Mouse (Mus musculus): Measurements from ENCODE around the gene Commd1.

The Commd1 gene

DNA sequence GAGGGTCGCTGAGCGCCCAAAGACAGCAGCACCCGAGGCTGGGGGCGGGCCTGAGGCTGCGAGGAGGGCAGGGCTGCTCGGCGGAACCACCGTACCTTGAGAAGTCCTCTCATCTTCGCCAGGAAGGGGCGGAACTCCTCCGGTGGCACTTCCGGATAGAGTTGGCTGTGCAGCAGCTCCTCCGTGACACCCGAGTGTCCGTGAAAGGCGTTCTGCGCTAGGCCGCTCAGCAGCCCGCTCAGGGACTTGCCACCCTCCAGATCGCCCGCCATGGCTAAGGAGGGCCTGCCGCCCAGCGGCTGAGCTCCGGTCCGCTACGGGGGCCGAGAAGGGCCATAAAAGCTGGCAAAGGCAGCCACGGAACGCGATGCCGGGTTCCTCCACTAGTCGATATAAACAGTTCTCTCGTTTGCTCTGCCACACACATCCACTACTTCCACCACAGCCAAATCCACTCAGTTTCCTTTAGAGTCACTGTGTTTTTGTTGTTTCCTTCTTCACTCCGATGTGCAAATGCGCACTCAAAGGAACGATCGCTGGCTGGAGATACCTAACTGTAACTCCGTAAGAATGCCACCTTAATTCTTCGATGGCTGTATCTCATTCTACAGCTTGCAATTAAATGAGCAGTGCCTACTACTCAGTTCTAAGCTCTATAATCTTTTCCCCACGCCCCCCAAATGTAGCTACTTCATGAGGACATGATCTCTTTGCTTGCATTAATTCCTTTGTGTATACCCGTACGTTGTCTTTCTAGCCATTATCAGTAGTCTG, at the start of gene Commd1, which contains the start of gene Gm28048:
Commd1 (minus strand) TSS at position 399 of the 774 bp plus-strand sequence.
Gm28048 (minus strand) TSS at position 107 of the 774 bp plus-strand sequence.
- peak; percentile 94 for DNase-seq (ENCODE audit: low read depth)

DNA sequence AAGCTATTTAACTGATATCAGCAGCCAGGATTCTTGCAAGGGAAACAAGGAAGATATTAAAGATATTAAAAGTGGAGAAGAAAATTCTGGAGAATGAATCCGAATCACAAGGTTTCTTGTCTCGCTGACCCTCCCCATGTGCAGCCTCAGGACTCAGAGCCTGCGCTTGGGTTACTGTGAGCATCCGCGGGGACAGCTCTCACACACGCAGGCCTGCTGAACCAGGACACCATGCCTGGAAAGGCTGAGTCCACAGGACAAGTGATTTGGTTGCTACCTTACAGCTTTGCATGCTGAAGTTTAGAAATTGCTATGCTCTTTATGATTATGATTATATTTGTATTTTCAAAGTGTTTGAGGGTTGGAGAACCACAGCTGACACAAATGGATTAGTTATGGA, 47.2 kb upstream of the Commd1 start:
- no peak for DNase-seq (ENCODE audit: low read depth)

GRCm38 (mm10) chr11:23028957-23029356, 46.8 kb upstream of the Commd1 start:
- DNase-seq (ENCODE audit: low read depth): no peak

DNA sequence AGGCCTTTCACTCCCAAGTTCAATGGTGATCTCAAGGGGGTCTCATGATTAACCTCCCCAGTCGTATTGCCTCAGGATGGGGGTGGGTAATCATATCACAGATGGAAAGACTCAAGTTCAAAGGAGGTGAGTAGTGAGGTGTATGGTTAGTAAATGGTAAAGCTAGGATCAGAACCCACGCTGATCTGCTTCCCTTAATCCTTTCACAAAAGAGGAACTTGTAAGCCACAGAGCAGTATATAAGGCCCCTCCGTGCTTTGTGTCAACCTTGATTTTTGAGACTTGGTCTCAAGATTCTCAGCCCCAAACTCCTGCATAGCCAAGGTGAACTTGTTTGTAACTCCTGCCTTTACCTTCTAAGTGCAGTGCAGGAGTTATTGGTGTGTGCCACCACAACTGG, 42.0 kb upstream of the Commd1 start:
- DNase-seq (ENCODE audit: low read depth): peak; percentile 13

GRCm38 (mm10) chr11:23023155-23023554, 41.0 kb upstream of the Commd1 start:
- no peak for DNase-seq (ENCODE audit: low read depth)

DNA sequence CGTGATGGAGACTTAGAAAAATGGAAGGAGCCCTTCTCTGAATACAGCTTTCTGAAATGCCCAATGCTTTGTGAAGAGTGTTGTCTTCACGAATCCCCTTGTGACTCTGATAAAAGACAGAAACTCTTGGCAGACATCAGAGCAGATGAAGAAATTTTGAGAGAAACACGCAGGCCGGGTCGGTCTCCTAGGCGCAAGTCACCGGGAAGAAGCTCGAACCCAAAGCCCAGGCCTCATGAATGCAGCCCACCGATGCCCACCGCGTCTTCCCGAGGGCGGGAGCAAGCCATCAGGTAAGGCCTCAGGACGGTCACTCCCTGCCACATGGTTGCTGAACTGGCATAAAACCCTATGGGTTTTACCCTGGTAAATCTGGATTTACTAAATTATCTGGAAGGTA, 38.7 kb upstream of the Commd1 start:
- DNase-seq (ENCODE audit: low read depth): no peak

GRCm38 (mm10) chr11:23020116-23020770, 38.1 kb upstream of the Commd1 start:
- DNase-seq (ENCODE audit: low read depth): no peak

- DNase-seq (ENCODE audit: low read depth): peak; percentile 35
Observed at GRCm38 (mm10) chr11:23017943-23018342, 35.8 kb upstream of the Commd1 start.

- DNase-seq (ENCODE audit: low read depth): no peak
Observed at GRCm38 (mm10) chr11:23014996-23015395, 32.8 kb upstream of the Commd1 start.

GRCm38 (mm10) chr11:23013580-23014294, 31.6 kb upstream of the Commd1 start:
- peak; percentile 59 for DNase-seq (ENCODE audit: low read depth)

GRCm38 (mm10) chr11:23013096-23013495, 30.9 kb upstream of the Commd1 start:
- no peak for DNase-seq (ENCODE audit: low read depth)

GRCm38 (mm10) chr11:23008824-23009200, 26.6 kb upstream of the Commd1 start:
- DNase-seq (ENCODE audit: low read depth): no peak

GRCm38 (mm10) chr11:23008181-23008823, 26.1 kb upstream of the Commd1 start:
- peak; percentile 76 for DNase-seq (ENCODE audit: low read depth)

GRCm38 (mm10) chr11:23007481-23008180, 25.4 kb upstream of the Commd1 start, which contains the start of gene Fam161a:
Fam161a (plus strand) TSS chr11:23007531.
- peak; percentile 52 for DNase-seq (ENCODE audit: low read depth)

DNA sequence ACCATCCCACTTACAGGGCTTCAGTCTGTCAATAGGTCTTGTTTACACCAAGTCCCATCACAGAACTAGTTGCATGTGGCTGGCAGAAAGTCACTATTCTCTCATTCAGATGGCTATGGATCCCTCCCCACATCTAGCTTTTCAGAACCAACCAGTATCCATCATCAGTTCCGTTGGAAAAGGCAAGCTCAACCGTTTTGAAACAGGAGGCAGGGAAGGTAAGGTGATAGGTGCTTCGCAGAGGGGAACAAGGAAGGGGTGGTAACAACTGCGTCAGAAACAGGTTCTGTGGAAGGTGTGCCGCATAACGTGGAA, 24.9 kb upstream of the Commd1 start:
- no peak for DNase-seq (ENCODE audit: low read depth)

- no peak for DNase-seq (ENCODE audit: low read depth)
Observed at GRCm38 (mm10) chr11:23005276-23005675, 23.1 kb upstream of the Commd1 start.

- no peak for DNase-seq (ENCODE audit: low read depth)
Observed at GRCm38 (mm10) chr11:22998308-22998707, 16.1 kb upstream of the Commd1 start.

- DNase-seq (ENCODE audit: low read depth): no peak
Observed at GRCm38 (mm10) chr11:22995461-22995860, 13.3 kb upstream of the Commd1 start.

- DNase-seq (ENCODE audit: low read depth): peak; percentile 43
Observed at GRCm38 (mm10) chr11:22994271-22994670, 12.1 kb upstream of the Commd1 start.

GRCm38 (mm10) chr11:22991218-22991835, 9.1 kb upstream of the Commd1 start:
- peak; percentile 26 for DNase-seq (ENCODE audit: low read depth)

All from 416B (cell line).